Mouse (Mus musculus) spleen, embryonic (tissue): ENCODE results near the gene Sycp2l.

Experiments
- CTCF ChIA-PET: fragments of 350-600 bp; sonication (Branson Sonifier 250); formaldehyde crosslinking; loops from one replicate; lab custom pipeline; 2022; lab: Charles Lee

The Sycp2l gene

DNA sequence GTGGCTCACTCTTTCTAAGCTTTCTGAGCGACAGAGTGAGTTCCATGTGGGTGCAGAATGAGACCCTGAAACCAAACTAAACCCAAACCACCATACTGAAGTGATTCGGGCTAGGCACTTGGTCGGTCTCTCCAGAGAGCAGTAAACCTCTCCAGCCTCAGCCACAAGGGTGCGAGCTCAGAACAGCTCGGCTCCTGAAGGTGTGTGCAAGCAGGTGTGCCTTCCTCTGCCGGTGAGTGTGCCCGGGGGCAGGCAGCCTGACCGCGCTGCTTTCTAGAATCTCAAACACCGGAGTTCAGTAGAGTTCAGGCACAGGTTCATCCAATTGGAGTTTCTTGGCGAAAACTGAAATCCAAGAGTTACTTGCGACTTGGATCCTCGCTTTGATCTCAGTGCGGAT is at the start of gene Sycp2l:
Sycp2l (plus strand) TSS at position 368 of the 400 bp plus-strand sequence.
- CTCF ChIA-PET = no interaction called here

GRCm38 (mm10) chr13:41067618-41068017 is 46.5 kb upstream of the Sycp2l start:
- CTCF ChIA-PET = no interaction called here

- CTCF ChIA-PET = no interaction called here
Measured at GRCm38 (mm10) chr13:41071617-41072016, 42.5 kb upstream of the Sycp2l start.

- CTCF ChIA-PET = no interaction called here
Measured at GRCm38 (mm10) chr13:41073819-41074218, 40.3 kb upstream of the Sycp2l start.

DNA sequence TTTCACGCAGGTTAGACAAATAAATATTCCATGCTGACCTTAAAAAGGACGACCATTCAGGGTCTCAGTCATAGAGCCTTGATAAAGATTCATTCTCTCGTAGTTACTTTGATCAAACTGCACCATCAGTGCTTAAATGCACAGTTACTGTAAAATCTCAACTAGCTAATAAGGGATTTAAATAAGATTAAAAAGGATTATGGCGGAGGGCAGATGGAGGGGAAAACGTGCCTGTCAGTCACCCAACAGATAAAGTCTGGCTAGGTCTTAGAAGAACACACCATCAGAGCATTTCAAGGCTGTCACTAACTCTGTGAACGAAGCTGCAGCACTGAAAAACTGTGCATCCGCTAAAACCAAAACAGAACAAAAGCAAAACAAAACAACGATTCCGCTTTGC is 36.2 kb upstream of the Sycp2l start:
- CTCF ChIA-PET = no interaction called here

- CTCF ChIA-PET = no interaction called here
Measured at GRCm38 (mm10) chr13:41078690-41079420, 35.3 kb upstream of the Sycp2l start.

DNA sequence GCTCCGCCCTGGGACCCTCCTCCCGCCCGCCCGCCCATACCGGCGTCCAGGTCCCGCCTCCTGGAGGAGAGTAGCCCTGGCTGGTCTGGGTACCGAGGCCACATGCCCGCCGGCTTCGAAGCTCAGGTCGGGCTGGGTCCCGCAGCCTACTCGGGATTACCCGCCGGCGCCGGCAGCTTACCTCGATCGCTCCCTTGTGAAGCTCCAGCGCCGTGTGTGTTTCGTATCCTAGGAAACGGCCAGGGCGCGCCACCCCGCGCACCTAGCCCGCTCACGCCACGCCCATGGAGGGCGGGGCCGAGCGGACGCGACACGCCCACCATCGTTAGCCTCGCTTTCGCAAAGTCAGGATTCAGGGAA is 34.7 kb upstream of the Sycp2l start, which contains the start of gene Mak:
Mak (minus strand) TSS at position 286 of the 360 bp plus-strand sequence.
- CTCF ChIA-PET = no interaction called here

DNA sequence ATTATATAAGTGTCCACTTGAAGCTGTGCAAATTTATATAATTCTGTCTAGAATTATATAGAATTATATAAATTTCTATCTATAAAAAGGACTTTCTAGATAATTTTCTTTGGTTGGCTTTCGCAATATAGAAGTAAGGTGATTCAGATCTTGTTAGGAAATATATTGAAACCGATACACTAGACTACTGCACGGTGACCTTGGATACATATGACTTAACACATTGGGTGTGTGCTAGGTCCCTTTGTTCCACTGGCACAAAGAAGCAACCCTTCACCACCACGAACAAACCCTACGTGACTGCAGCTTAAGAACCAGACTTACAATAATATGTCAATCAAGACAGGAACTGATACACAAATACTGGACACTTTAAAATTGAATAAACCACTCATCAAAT is 34.2 kb upstream of the Sycp2l start:
- CTCF ChIA-PET = no interaction called here

- CTCF ChIA-PET = no interaction called here
Measured at GRCm38 (mm10) chr13:41080700-41081099, 33.4 kb upstream of the Sycp2l start.

- CTCF ChIA-PET = no interaction called here
Measured at GRCm38 (mm10) chr13:41084521-41084920, 29.6 kb upstream of the Sycp2l start.

GRCm38 (mm10) chr13:41085140-41085539 is 29.0 kb upstream of the Sycp2l start:
- CTCF ChIA-PET = no interaction called here

DNA sequence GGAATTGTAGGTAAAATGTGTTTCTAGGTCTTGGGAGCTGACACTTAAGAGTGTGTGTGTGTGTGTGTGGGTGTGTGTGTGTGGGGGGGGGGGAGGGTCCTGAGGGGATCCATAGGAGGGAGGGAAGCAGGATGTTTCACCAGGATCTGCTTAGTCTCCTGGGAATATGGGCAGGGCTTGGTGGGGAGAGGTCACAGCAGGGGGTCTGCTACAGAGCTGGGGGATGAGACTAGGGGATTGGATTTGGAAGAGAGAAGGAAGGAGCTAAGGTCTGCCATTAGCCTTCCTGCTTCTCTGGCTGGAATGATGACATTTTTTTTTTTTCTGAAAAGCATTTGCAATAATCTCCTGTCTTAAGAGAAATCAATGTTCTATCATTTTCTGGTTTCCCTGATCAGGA is 25.4 kb upstream of the Sycp2l start:
- CTCF ChIA-PET = no interaction called here

DNA sequence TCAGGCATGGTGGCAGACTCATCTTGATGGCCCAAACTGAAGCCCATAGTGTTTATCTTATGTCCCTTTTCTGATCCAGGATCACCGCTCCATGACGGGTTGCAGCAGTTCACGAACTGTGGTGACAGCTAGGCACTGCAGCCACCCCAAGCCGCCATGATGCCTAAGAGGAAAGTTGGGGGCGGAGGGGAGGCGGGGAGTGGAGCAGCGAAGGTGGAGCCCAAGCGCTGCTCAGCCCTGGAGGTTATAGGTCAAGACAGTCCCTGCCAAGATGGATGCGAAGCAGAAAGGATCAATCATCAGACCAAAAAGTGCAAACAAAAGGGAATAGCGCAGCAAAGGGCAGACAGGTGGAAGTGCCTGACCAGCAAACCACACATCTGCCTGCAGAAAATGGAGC is 22.8 kb upstream of the Sycp2l start:
- CTCF ChIA-PET = no interaction called here

DNA sequence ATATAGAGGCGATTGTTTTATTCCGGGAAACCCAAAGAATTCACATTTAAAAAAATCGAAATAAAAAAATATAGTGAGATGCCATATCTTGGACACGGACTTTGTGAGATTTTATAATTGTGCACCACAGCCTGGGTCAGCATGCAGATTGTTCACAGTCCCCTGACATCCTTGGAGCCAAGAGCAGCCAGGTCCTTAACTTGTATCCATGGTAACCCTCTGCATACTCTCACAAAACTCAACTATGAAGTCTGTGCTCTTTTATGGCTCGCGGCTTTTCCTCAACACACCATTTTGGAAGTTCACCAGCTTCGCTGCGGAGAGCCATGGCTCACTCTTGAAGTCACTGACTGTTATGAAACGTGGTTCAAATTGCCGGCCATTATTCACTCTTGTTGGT is 19.9 kb upstream of the Sycp2l start:
- CTCF ChIA-PET = no interaction called here

DNA sequence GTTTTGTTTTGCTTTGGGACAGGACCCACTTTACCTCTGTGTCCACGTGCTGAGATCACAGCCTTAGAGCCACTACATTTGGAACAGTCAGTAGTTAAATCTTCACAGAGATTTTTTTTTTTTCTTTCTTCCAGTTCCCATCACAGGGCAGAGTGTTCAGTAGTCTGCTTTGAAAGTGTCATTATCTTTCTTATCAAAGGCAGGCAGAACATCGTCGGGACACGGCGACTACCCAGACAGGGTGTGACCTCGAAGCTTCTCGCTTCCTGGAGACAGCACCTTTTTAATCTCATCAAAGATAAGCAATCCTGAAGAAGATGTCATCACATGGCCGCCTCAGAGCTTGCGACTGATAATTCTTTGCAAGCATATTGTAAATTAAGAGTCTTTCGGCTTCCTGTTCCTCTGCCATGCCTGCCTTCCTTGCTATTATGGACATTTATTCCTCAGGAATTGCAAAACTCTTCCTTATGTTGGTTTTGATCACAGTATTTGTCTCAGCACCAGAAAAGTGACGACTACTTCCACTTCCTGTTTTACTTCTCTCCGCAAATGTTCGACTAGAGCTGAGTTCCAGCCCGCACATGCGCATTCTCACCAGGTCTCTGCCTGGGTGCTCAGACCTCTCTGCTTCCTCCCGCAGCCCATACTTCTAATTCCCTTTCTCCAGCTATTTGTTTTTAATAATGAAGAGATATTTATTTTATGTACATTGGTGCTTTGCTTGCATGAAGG is 16.6 kb upstream of the Sycp2l start:
- CTCF ChIA-PET = no interaction called here

DNA sequence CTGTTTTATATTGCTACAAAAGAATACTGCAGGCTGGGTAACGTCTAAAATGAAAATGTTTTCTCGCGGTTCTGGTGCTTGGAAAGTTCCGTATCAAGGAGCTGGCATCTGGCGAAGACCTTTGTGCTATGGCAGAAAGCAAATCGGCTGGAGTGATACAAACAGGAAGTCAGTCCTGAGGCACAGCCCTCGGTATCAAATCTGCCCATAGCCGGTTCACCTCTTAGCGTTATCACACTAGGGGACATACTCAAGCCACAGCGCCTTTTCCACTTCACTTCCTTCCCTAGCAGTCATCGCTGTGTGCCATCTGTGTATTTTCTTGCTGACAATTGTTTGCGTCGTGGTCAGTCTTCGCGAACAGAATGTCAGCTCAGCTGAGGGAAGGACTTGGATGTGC is 15.8 kb upstream of the Sycp2l start:
- CTCF ChIA-PET = no interaction called here

DNA sequence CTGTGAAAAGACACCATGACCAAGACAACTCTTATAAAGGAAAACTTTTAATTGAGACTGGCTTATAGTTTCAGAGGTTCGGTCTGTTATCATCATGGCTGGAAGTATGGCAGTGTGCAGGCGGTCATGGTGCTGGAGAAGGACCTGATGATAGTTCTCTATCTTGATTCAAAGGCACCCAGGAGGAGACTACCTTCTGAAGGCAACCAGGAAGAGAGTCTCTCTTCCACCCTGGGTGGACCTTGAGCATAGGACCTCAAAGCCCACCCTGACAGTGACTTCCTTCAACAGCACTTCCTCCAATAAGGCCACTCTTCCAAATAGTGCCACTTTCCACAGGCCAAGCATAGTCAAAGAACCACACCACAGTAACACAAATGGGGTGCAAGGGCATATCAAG is 14.1 kb upstream of the Sycp2l start:
- CTCF ChIA-PET = no interaction called here

GRCm38 (mm10) chr13:41103841-41104525 is 10.1 kb upstream of the Sycp2l start:
- CTCF ChIA-PET = no interaction called here

GRCm38 (mm10) chr13:41105541-41105940 is 8.6 kb upstream of the Sycp2l start:
- CTCF ChIA-PET = no interaction called here

- CTCF ChIA-PET = no interaction called here
Measured at GRCm38 (mm10) chr13:41110935-41111334, 3.2 kb upstream of the Sycp2l start, which contains the start of gene Gcm2. Gcm2 (minus strand) TSS chr13:41111035.

DNA sequence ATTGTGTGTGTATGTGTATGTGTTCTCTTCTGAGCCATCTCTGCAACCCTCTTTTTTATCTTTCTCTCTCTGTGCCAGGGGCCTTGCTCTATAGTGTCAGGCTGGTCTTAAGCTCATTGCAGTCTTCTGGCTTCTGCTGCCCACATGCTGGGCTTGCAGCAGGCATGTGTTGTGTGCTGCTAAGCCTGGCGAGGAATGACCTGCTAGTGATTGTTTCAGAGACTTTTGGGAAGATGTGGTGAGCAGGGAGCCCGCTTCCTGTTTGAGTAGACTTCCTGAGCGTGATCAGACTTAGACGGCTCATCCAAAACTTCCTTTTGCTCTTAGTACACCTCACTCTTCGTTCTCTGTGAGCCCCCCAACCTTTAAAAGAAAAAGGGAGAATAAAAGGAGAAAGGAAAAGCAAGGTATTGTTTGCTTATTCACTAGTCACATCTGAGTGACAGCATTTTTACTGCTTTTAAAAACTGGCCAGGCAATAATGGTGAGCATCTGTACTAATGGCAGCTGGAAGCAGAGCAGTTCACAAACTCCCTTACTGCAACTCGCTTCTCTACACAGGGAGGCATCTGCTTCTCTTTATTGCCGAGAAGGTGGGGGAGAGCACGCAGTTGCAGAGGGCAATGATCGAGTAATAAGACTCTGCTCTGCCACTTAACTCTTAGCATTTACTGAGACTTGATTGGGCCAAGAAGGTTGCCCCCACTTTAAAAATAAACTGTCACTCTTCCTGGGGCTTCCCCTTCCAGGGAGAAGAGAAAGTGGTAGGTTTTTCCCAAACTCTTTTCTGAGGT is 5.2 kb downstream of the Sycp2l start:
- CTCF ChIA-PET = no interaction called here
